Mouse (Mus musculus) embryonic facial prominence, embryonic 12.5 days (tissue): Measurements from ENCODE around the gene Cdv3. TPM values are rescaled to one million over a fixed set of nuclear protein-coding genes. Genes with fewer than 3 reads are reported as not detected.

ENCODE experiments used
- ATAC-seq: fragments of 200-750 bp; cut with Nextera tagmentation; 2 replicates; pipeline ENCODE4 v1.8.0; 2017; ENCODE audit not compliant: insufficient number of reproducible peaks, insufficient read depth, low FRiP score, low TSS enrichment
- H3K27ac ChIP-seq: fragments of 300-500 bp; sonication (generic); 2 replicates; pipeline ENCODE4 v1.5.1; 2016; ENCODE audit warnings: mild to moderate bottlenecking
- H3K27me3 ChIP-seq: fragments of 300-500 bp; sonication (generic); 2 replicates; pipeline ENCODE4 v1.6.1; 2016; ENCODE audit warnings: mild to moderate bottlenecking, moderate library complexity
- H3K36me3 ChIP-seq: fragments of 300-500 bp; sonication (generic); 2 replicates; pipeline ENCODE4 v1.6.1; 2016; ENCODE audit warnings: mild to moderate bottlenecking
- H3K4me1 ChIP-seq: fragments of 300-500 bp; sonication (generic); 2 replicates; pipeline ENCODE4 v1.6.1; 2016
- H3K4me2 ChIP-seq: fragments of 300-500 bp; sonication (generic); replicated peaks from 2 replicates; pipeline ENCODE4 v1.6.1; 2016; ENCODE audit warnings: mild to moderate bottlenecking, moderate library complexity
- H3K4me3 ChIP-seq: fragments of 300-500 bp; sonication (generic); 2 replicates; pipeline ENCODE4 v1.5.1; 2016; ENCODE audit warnings: mild to moderate bottlenecking
- H3K9ac ChIP-seq: fragments of 300-500 bp; sonication (generic); 2 replicates; pipeline ENCODE4 v1.6.1; 2016; ENCODE audit warnings: mild to moderate bottlenecking, moderate library complexity
- H3K9me3 ChIP-seq: fragments of 300-500 bp; sonication (generic); 2 replicates; pipeline ENCODE4 v1.6.1; 2016; ENCODE audit warnings: mild to moderate bottlenecking, moderate library complexity
- WGBS: fragments of 180-500 bp; shearing (Covaris S2); methylation state at CpG from one replicate; pipeline ENCODE4 v1.1.7; 2016; 5-methylcytosine and 5-hydroxymethylcytosine counted together
- polyA plus RNA-seq: library from polyadenylated mRNA; unstranded; fragments of >200 nt; fragmentation: Nextera tagmentation; extraction: Ambion mirVana; gene quantifications from 2 replicates; pipeline ENCODE4 v1.2.1, GENCODE M21; 2016

Gene Cdv3
- polyA plus RNA-seq, 1 experiment from 2014 or later = 110 TPM

- ATAC-seq = no peak
- H3K4me1 ChIP-seq = peaks cover 17% of the 10 kb centered on the region; the same call in 1 of the 2 replicates
- no peaks in the 10 kb centered on the region for H3K36me3 ChIP-seq
- H3K9ac ChIP-seq = no peak overlapping the region
- H3K4me2 ChIP-seq = no peak overlapping the region
- H3K27ac ChIP-seq = no peak overlapping the region
- no peak overlapping the region for H3K4me3 ChIP-seq
- 30% methylated on average over 5 of the region's 5 CpGs for WGBS
- H3K9me3 ChIP-seq = no peaks in the 10 kb centered on the region
- no peaks in the 10 kb centered on the region for H3K27me3 ChIP-seq
Measured at GRCm38 (mm10) chr9:103386573-103386972, 20.9 kb upstream of the Cdv3 start.

DNA sequence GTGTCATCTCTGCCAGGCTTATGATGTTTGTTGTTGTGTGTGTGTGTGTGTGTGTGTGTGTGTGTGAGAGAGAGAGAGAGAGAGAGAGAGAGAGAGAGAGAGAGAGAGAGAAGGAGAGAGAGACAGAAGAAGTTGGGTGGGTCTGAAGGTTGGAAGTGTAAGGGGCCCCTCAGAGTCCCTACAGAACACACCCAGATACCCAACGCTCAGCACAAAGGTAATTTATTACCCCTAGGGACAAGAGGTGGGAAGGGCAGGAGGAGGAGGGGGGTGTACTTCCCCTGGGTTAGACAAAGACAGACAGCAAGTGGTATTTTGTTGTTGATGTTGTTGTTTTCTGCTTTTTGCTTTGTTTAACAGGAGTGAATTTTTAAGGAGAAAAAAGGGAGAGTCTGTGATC is 20.0 kb upstream of the Cdv3 start:
- H3K27me3 ChIP-seq = no peaks in the 10 kb centered on the region
- 27% methylated on average over 1 of the region's 1 CpGs for WGBS

DNA sequence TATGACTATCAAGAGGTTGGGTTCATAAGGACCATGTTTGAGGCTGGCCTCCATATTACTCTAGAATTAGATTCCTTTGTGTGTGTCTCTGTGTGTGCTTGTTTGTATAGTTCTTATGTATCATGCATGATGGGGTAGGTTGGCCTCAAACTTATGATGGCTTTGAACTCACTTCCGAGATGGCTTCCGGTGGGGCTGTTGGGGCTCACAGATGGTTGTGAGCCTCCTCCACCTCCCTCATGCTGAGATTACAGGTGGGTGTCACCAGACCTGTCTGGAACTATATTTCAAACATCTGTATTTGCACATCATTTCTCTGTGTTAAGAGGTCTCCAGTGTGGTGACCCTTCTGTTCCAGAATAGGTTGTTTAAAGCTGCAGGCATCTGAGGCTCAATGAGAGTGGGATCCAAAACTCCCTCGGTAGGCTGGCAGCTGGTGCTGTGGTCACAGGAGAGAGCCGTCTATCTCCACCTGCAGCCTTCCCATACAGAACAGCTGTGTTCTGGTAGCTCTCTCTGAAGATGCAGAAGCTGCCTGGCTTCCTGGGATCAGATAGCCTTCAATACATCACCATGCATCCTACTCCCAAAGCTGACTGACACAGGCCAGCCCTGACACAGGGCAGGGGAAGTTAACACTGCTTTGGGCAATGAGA is 18.6 kb upstream of the Cdv3 start:
- Histone ChIP-seq H3K27me3 (no peaks in the 10 kb centered on the region), H3K4me2 (no peak overlapping the region), H3K27ac (no peak overlapping the region), H3K9ac (no peak overlapping the region), H3K4me1 (peaks cover 17% of the 10 kb centered on the region; the same call in 1 of the 2 replicates), H3K9me3 (no peaks in the 10 kb centered on the region), H3K4me3 (no peak overlapping the region), H3K36me3 (no peaks in the 10 kb centered on the region)
- no peak for ATAC-seq
- WGBS = 78% methylated on average over 4 of the region's 4 CpGs

More for the DNA sequence above, 20.0 kb upstream of the Cdv3 start:
- Histone ChIP-seq H3K4me2 (no peak overlapping the region), H3K36me3 (no peaks in the 10 kb centered on the region), H3K4me1 (peaks cover 17% of the 10 kb centered on the region; the same call in 1 of the 2 replicates), H3K9ac (no peak overlapping the region), H3K4me3 (no peak overlapping the region), H3K9me3 (no peaks in the 10 kb centered on the region), H3K27ac (no peak overlapping the region)
- no peak for ATAC-seq

DNA sequence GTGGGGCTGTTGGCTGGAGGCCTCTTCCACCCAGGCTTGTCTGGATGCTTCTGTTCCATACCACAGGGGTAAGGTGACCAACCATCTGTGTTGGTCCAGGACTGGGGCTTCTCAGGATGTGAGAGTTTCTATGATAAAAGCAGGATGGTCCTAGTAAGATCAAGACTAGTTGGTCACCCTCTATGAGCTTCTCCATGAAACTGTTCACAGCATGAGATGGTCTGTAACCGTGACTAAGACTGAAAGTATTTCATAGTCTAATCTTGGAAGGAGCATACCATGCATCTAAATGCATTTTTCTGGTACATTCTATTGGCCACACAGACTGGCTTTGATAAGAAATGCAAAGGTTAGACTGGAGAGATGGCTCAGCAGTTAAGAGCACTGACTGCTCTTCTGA is 17.9 kb upstream of the Cdv3 start:
- Histone ChIP-seq H3K9me3 (no peaks in the 10 kb centered on the region), H3K9ac (no peak overlapping the region), H3K27ac (no peak overlapping the region), H3K4me3 (no peak overlapping the region), H3K36me3 (no peaks in the 10 kb centered on the region), H3K27me3 (no peaks in the 10 kb centered on the region), H3K4me1 (peaks cover 17% of the 10 kb centered on the region; the same call in 1 of the 2 replicates), H3K4me2 (no peak overlapping the region)
- no peak for ATAC-seq
- 85% methylated on average over 1 of the region's 1 CpGs for WGBS

GRCm38 (mm10) chr9:103382989-103383388 is 17.3 kb upstream of the Cdv3 start:
- Histone ChIP-seq H3K4me1 (peaks cover 13% of the 10 kb centered on the region; the same call in 1 of the 2 replicates), H3K4me2 (no peak overlapping the region), H3K9ac (no peak overlapping the region), H3K36me3 (no peaks in the 10 kb centered on the region), H3K27ac (no peak overlapping the region; the same call in 1 of the 2 replicates), H3K9me3 (no peaks in the 10 kb centered on the region), H3K27me3 (no peaks in the 10 kb centered on the region), H3K4me3 (no peak overlapping the region)
- no peak for ATAC-seq
- 45% methylated on average over 6 of the region's 6 CpGs for WGBS

- Histone ChIP-seq H3K27me3 (no peaks in the 10 kb centered on the region), H3K27ac (no peak overlapping the region), H3K36me3 (no peaks in the 10 kb centered on the region), H3K4me3 (no peak overlapping the region), H3K9me3 (no peaks in the 10 kb centered on the region), H3K9ac (no peak overlapping the region), H3K4me2 (no peak overlapping the region), H3K4me1 (peaks cover 12% of the 10 kb centered on the region; the same call in 1 of the 2 replicates)
- ATAC-seq = no peak
- WGBS = 78% methylated on average over 4 of the region's 4 CpGs
Measured at GRCm38 (mm10) chr9:103380566-103380965, 14.9 kb upstream of the Cdv3 start.

- ATAC-seq = no peak
- H3K4me2 ChIP-seq = no peak overlapping the region
- H3K9me3 ChIP-seq = no peaks in the 10 kb centered on the region
- H3K36me3 ChIP-seq = no peaks in the 10 kb centered on the region
- H3K27ac ChIP-seq = no peak overlapping the region
- no peak overlapping the region for H3K9ac ChIP-seq
- 73% methylated on average over 9 of the region's 9 CpGs for WGBS
- H3K4me1 ChIP-seq = peaks cover 12% of the 10 kb centered on the region; the same call in 1 of the 2 replicates
- H3K27me3 ChIP-seq = no peaks in the 10 kb centered on the region
- no peak overlapping the region for H3K4me3 ChIP-seq
Measured at GRCm38 (mm10) chr9:103379199-103379598, 13.6 kb upstream of the Cdv3 start.

GRCm38 (mm10) chr9:103378686-103379085 is 13.0 kb upstream of the Cdv3 start:
- peaks cover 12% of the 10 kb centered on the region; the same call in 1 of the 2 replicates for H3K4me1 ChIP-seq
- H3K4me3 ChIP-seq = no peak overlapping the region
- WGBS = 67% methylated on average over 10 of the region's 10 CpGs
- H3K9ac ChIP-seq = no peak overlapping the region
- ATAC-seq = no peak
- no peaks in the 10 kb centered on the region for H3K9me3 ChIP-seq
- H3K4me2 ChIP-seq = no peak overlapping the region
- no peaks in the 10 kb centered on the region for H3K27me3 ChIP-seq
- H3K36me3 ChIP-seq = no peaks in the 10 kb centered on the region
- H3K27ac ChIP-seq = no peak overlapping the region

DNA sequence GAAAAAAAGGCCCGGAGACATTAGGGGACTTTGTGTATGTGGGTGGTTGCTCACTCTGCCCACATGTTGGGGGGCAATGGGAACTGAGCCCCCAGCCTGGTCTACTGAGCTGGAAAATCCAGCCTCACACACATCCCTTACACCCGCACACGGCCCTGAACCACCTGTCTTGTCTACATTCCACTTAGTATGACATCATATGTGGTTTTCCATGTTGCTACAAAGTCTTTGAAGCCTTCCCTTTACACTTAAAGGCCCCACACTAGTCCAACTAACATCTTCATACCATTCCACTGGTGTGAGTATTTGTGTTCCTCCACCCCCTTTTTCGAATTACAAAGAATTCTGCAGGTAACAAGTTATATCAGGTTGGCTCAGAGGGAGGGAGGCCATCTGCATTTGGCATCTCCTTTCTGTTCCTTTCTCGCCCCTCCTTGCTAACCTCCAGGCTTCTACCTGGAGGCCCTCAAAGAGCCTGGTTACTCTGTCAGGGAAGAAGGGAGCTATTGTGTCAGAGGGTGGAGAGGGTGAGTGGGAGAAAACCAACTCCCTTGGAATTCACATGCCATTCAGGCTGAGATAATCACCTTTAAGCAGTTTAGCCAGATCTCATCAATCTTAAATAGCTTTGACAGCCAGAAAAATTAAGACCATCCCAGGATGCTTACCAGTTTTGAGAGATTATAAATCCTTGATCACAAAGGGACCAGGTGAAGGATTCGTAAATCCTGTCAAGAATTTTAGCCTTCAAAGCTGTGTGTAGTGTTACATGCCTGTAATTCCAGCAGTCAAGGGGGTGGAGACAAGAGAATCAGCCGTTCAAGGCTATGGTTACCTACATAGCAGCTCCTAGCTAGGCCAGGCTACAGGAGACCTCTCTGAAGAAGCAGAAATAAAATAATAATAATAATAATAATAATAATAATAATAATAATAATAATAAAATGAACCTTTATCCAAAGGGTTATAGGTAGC is 11.0 kb upstream of the Cdv3 start:
- Histone ChIP-seq H3K4me3 (no peak overlapping the region), H3K4me2 (no peak overlapping the region), H3K27me3 (no peaks in the 10 kb centered on the region), H3K9me3 (no peaks in the 10 kb centered on the region), H3K4me1 (peaks cover 6% of the 10 kb centered on the region; the same call in 1 of the 2 replicates), H3K36me3 (no peaks in the 10 kb centered on the region), H3K9ac (no peak overlapping the region), H3K27ac (peak overlapping the region; percentile 36; the same call in 1 of the 2 replicates)
- WGBS = 55% methylated on average over 7 of the region's 7 CpGs
- peak; percentile 43; the same call in 1 of the 2 replicates for ATAC-seq

- Histone ChIP-seq H3K27ac (no peak overlapping the region), H3K4me1 (peaks cover 6% of the 10 kb centered on the region; the same call in 1 of the 2 replicates), H3K4me3 (no peak overlapping the region), H3K9ac (no peak overlapping the region), H3K27me3 (no peaks in the 10 kb centered on the region), H3K4me2 (no peak overlapping the region), H3K36me3 (no peaks in the 10 kb centered on the region; the same call in 1 of the 2 replicates), H3K9me3 (no peaks in the 10 kb centered on the region)
- no peak for ATAC-seq
- 74% methylated on average over 5 of the region's 5 CpGs for WGBS
Measured at GRCm38 (mm10) chr9:103372271-103373010, 6.8 kb upstream of the Cdv3 start.

GRCm38 (mm10) chr9:103369951-103370350 is 4.3 kb upstream of the Cdv3 start:
- Histone ChIP-seq H3K27ac (no peak overlapping the region), H3K36me3 (no peaks in the 10 kb centered on the region; the same call in 1 of the 2 replicates), H3K9me3 (no peaks in the 10 kb centered on the region), H3K9ac (no peak overlapping the region), H3K4me1 (peaks cover 8% of the 10 kb centered on the region), H3K4me3 (no peak overlapping the region), H3K27me3 (no peaks in the 10 kb centered on the region), H3K4me2 (no peak overlapping the region)
- WGBS = 82% methylated on average over 4 of the region's 4 CpGs
- no peak for ATAC-seq
